Mouse (Mus musculus): ENCODE data around the gene Birc2.

DNA sequence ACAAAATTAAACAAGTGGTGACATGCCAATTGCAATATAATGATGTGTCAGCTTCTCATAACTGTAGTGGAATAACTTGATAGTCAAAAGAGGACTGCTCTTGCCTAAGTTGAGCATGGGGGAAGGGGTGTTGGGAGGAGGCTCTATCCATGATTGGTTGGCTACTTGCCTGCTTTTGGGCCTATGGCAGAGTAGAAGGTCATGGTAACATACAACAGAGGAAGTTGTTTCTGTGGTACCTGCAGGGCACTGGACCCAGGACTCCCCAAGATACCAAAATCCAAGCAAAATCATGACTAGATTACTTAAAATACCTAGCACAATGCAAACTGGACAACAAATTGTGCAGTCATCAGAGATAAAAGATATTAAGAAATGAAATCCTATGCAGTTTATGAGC lies 41.3 kb downstream of the Birc2 start:
- TF ChIP-seq CTCF (IDR thresholded peaks at IDR 0.05; ENCODE audit: borderline replicate concordance, extremely low read depth, insufficient read depth, insufficient read length) (no peak), POLR2A (IDR thresholded peaks at IDR 0.05; ENCODE audit: borderline replicate concordance, extremely low read depth, insufficient read depth, insufficient read length, poor library complexity, severe bottlenecking) (no peak)

Measured in brain, embryonic 14.5 days (tissue).